Mouse (Mus musculus) MEL (cell line): ENCODE results near the gene Mms22l. TPM values are rescaled to one million over a fixed set of nuclear protein-coding genes. Genes with fewer than 3 reads are reported as not detected.

Experiments used
- DNase-seq: peaks from one replicate; pipeline ENCODE4 v3.0.0; 2011; ENCODE audit warnings: low read depth, low spot score
- H3K27ac ChIP-seq: 2 replicates; pipeline ENCODE4 v1.5.1; 2012; ENCODE audit warnings: low read depth, mild to moderate bottlenecking, control low read depth, low read length, moderate library complexity; ENCODE audit not compliant: control insufficient read depth
- H3K27me3 ChIP-seq, 2 experiments: fragments of 150-350 bp in 1 of 2; sonication (generic) in 1 of 2; 2 replicates each; pipeline ENCODE4 v1.6.1; 2012; ENCODE audit warnings: low read length in 2 of 2, mild to moderate bottlenecking in 2 of 2, improper control_type of control experiment in 1 of 2, moderate library complexity in 1 of 2; ENCODE audit not compliant: insufficient read depth in 2 of 2, control insufficient read depth in 1 of 2
- H3K36me3 ChIP-seq, 2 experiments: 2 replicates each; pipeline ENCODE4 v1.6.1; 2012 to 2014; ENCODE audit warnings: low read length in 2 of 2, improper control_type of control experiment in 1 of 2, inconsistent platforms in 1 of 2, mild to moderate bottlenecking in 1 of 2; ENCODE audit not compliant: insufficient read depth in 2 of 2, control insufficient read depth in 1 of 2
- H3K4me1 ChIP-seq, 2 experiments: fragments of 150-350 bp in 1 of 2; sonication (generic) in 1 of 2; 2 replicates each; pipeline ENCODE4 v1.6.1; 2012; ENCODE audit warnings: low read length in 2 of 2, improper control_type of control experiment in 1 of 2, mild to moderate bottlenecking in 1 of 2; ENCODE audit not compliant: insufficient read depth in 2 of 2, control insufficient read depth in 1 of 2
- H3K4me3 ChIP-seq, 2 experiments: fragments of 150-350 bp in 1 of 2; sonication (generic) in 1 of 2; 2 replicates each; pipeline ENCODE4 v1.5.1; 2012; ENCODE audit warnings: low read depth in 2 of 2, low read length in 2 of 2, mild to moderate bottlenecking in 2 of 2, moderate library complexity in 2 of 2, control low read depth in 1 of 2, improper control_type of control experiment in 1 of 2; ENCODE audit not compliant: control insufficient read depth in 1 of 2, insufficient read depth in 1 of 2
- H3K79me2 ChIP-seq: 2 replicates; pipeline ENCODE4 v1.6.1; 2012; ENCODE audit warnings: mild to moderate bottlenecking, low read length, moderate library complexity; ENCODE audit not compliant: control insufficient read depth, poor library complexity, insufficient read depth
- H3K9ac ChIP-seq: 2 replicates; pipeline ENCODE4 v1.6.1; 2012; ENCODE audit warnings: low read depth, mild to moderate bottlenecking, control low read depth, low read length, moderate library complexity; ENCODE audit not compliant: control insufficient read depth, poor library complexity, severe bottlenecking
- H3K9me3 ChIP-seq: fragments of 150-350 bp; sonication (generic); replicated peaks from 2 replicates; pipeline ENCODE4 v1.6.1; 2012; ENCODE audit warnings: mild to moderate bottlenecking, low read length, improper control_type of control experiment, moderate library complexity; ENCODE audit not compliant: insufficient read depth
- BHLHE40 ChIP-seq: IDR thresholded peaks from 2 replicates; pipeline ENCODE4 v1.6.1; 2012; ENCODE audit warnings: low read depth, mild to moderate bottlenecking, inconsistent platforms, low read length, improper control_type of control experiment, borderline replicate concordance
- CTCF ChIP-seq, 3 experiments: IDR thresholded peaks in 2 of 3; conservative IDR thresholded peaks in 1 of 3; 2 replicates each; pipeline ENCODE4 v1.5.1; 2011 to 2012; ENCODE audit warnings: low read length in 3 of 3, low read depth in 2 of 3, mild to moderate bottlenecking in 2 of 3, improper control_type of control experiment in 1 of 3, inconsistent platforms in 1 of 3, mixed read lengths in 1 of 3, moderate library complexity in 1 of 3; ENCODE audit not compliant: control insufficient read depth in 1 of 3, insufficient read depth in 1 of 3, poor library complexity in 1 of 3, severe bottlenecking in 1 of 3
- ELF1 ChIP-seq: IDR thresholded peaks from 2 replicates; pipeline ENCODE4 v1.6.1; 2014; ENCODE audit warnings: low read depth, mild to moderate bottlenecking, inconsistent platforms, low read length, improper control_type of control experiment, moderate library complexity
- HCFC1 ChIP-seq: IDR thresholded peaks from 2 replicates; pipeline ENCODE4 v1.6.1; 2012; ENCODE audit warnings: low read depth, mild to moderate bottlenecking, inconsistent platforms, low read length, improper control_type of control experiment, moderate library complexity
- MEF2A ChIP-seq: IDR thresholded peaks from 2 replicates; pipeline ENCODE4 v1.6.1; 2014; ENCODE audit warnings: low read depth, mild to moderate bottlenecking, inconsistent platforms, low read length, improper control_type of control experiment; ENCODE audit not compliant: poor library complexity, insufficient replicate concordance, severe bottlenecking; ENCODE audit errors: extremely low read depth
- MXI1 ChIP-seq: IDR thresholded peaks from 2 replicates; pipeline ENCODE4 v1.6.1; 2011; ENCODE audit warnings: mild to moderate bottlenecking, low read depth, low read length, improper control_type of control experiment
- MYC ChIP-seq: IDR thresholded peaks from 2 replicates; pipeline ENCODE4 v1.6.1; 2011; ENCODE audit warnings: low read depth, mild to moderate bottlenecking, low read length, improper control_type of control experiment, moderate library complexity
- NRF1 ChIP-seq: IDR thresholded peaks from 2 replicates; pipeline ENCODE4 v1.6.1; 2014; ENCODE audit warnings: low read depth, mild to moderate bottlenecking, inconsistent platforms, low read length, improper control_type of control experiment, moderate library complexity; ENCODE audit not compliant: poor library complexity, insufficient read depth, severe bottlenecking
- POLR2A ChIP-seq, 2 experiments: IDR thresholded peaks; 2 replicates each; pipeline ENCODE4 v1.6.1; 2011 to 2012; ENCODE audit warnings: low read length in 2 of 2, mild to moderate bottlenecking in 2 of 2, control low read depth in 1 of 2, improper control_type of control experiment in 1 of 2, low read depth in 1 of 2, moderate library complexity in 1 of 2; ENCODE audit not compliant: control insufficient read depth in 1 of 2, insufficient read depth in 1 of 2, poor library complexity in 1 of 2
- POLR2AphosphoS5 ChIP-seq: IDR thresholded peaks from 2 replicates; pipeline ENCODE4 v1.6.1; 2012; ENCODE audit warnings: low read depth, borderline replicate concordance, mild to moderate bottlenecking, inconsistent platforms, low read length, moderate library complexity, mixed read lengths
- SMC3 ChIP-seq: IDR thresholded peaks from 2 replicates; pipeline ENCODE4 v1.6.1; 2011; ENCODE audit warnings: low read depth, low read length, improper control_type of control experiment
- TAL1 ChIP-seq: IDR thresholded peaks from 2 replicates; pipeline ENCODE4 v1.6.1; 2012; ENCODE audit warnings: mild to moderate bottlenecking, inconsistent platforms, low read length, moderate library complexity, mixed read lengths
- ZNF384 ChIP-seq: IDR thresholded peaks from 2 replicates; pipeline ENCODE4 v1.6.1; 2012; ENCODE audit warnings: low read depth, mild to moderate bottlenecking, inconsistent platforms, low read length, improper control_type of control experiment
- polyA plus RNA-seq, 2 experiments: library from polyadenylated mRNA; stranded (reverse) in 1 of 2; unstranded in 1 of 2; fragments of >175 nt in 1 of 2; fragments of >200 nt in 1 of 2; gene quantifications; 2 replicates each; pipeline versions ENCODE4 v1.2.1 to v1.2.4; 2012; ENCODE audit warnings: low replicate concordance in 2 of 2, low read depth in 1 of 2; ENCODE audit not compliant: insufficient read length in 2 of 2, insufficient read depth in 1 of 2, missing spikeins in 1 of 2
- total RNA-seq: library from RNA; depleted of rRNA; stranded (reverse); fragments of 300-350 nt; gene quantifications from 2 replicates; pipeline ENCODE4 v1.2.3, GENCODE M21; 2012

Gene Mms22l
- total and polyA plus RNA-seq, 3 experiments = 40.3 to 46.3 TPM; not detected in 1

- H3K27me3 ChIP-seq = no peaks in the 10 kb centered on the region
- TF ChIP-seq NRF1 (no peak), ZNF384 (no peak), MXI1 (no peak), POLR2AphosphoS5 (no peak), ELF1 (no peak), CTCF (IDR thresholded peaks at IDR 0.05 in 2 of 3, conservative IDR thresholded peaks at IDR 0.05 in 1 of 3; ENCODE audit: control insufficient read depth in 1 of 3, insufficient read depth in 1 of 3, low read depth in 2 of 3, low read length in 3 of 3, poor library complexity in 1 of 3, severe bottlenecking in 1 of 3) (no peak), TAL1 (no peak), MEF2A (no peak), POLR2A (IDR thresholded peaks at IDR 0.05; ENCODE audit: control insufficient read depth in 1 of 2, insufficient read depth in 1 of 2, low read depth in 1 of 2, low read length in 2 of 2, poor library complexity in 1 of 2) (no peak)
- TF ChIP-seq, all 39 proteins: peak for 0
- H3K9me3 ChIP-seq = no peaks in the 10 kb centered on the region
- peaks cover 0 to 8% of the 10 kb centered on the region in 2 experiments; a peak in 2 of 4 replicates for H3K36me3 ChIP-seq
- H3K79me2 ChIP-seq = no peaks in the 10 kb centered on the region
- H3K4me3 ChIP-seq = no peak overlapping the region
- no peak for DNase-seq
- no peak overlapping the region for H3K9ac ChIP-seq
- peaks cover 3 to 6% of the 10 kb centered on the region in 2 experiments; a peak in 2 of 4 replicates for H3K4me1 ChIP-seq
- H3K27ac ChIP-seq = no peak overlapping the region
These were observed 134.2 kb downstream of the Mms22l start for GRCm38 (mm10) chr4:24630430-24630829.

- DNase-seq = no peak
- TF ChIP-seq ZNF384 = no peak
- TF ChIP-seq ELF1 = no peak
- no peak for TF ChIP-seq HCFC1
- TF ChIP-seq BHLHE40 = no peak
- no peak for TF ChIP-seq SMC3
- no peak for TF ChIP-seq MYC
- TF ChIP-seq POLR2AphosphoS5 = no peak
- Histone ChIP-seq H3K9ac (no peak overlapping the region), H3K27me3 (no peaks in the 10 kb centered on the region), H3K27ac (no peak overlapping the region), H3K9me3 (no peaks in the 10 kb centered on the region), H3K36me3 (peaks cover 0 to 6% of the 10 kb centered on the region in 2 experiments; a peak in 2 of 4 replicates), H3K4me1 (peaks cover under 1 to 3% of the 10 kb centered on the region in 2 experiments; a peak in 2 of 4 replicates), H3K4me3 (no peak overlapping the region), H3K79me2 (no peaks in the 10 kb centered on the region)
These were observed 135.1 kb downstream of the Mms22l start for GRCm38 (mm10) chr4:24631177-24631911.
